Mouse (Mus musculus) heart, adult 9 months (tissue): ENCODE measurements around the gene Tpm4.

Experiments used
- DNase-seq, 2 experiments: peaks; one replicate each; pipeline ENCODE4 v3.0.0; 2022; ENCODE audit warnings: low spot score in 2 of 2

Tpm4 gene

DNA sequence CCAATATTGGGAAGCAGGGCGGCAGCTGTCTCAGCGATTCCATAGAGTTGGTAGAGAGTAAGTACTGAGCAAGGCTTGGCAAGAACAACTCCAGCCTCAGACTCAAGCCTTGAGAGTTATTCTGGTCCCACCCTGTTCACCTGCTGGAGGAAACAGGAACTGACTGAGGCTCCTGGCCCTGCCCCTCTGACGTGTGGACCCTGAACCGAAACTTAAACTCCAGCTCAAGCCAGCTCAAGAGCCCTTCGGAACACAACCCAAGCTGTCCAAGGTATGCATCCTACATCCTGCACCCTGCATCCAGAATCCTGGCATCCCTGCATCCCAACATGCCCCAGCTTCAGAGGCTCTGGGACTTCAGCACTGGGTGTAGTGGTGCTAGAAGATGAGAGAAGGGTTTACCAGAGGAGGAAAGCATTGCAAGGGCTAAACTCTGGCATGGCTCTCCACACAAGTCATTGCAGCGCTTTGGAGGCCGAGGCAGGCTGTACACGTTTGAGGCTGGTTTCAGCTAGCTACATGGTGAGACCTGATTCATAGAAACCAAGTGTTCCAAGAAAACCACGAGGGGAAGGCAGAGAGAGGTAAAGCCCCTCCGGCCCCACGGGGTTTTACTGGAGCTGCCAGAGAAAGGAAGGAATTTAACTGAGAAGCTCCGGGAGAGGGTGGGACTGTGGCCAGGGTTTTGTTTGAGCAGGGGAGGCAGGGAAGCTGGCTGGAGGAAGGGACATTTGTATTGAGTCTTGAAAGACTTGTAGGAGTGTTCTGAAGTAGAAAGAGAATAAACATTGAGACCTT lies 54.8 kb downstream of the Tpm4 start, which contains the start of gene Hsh2d:
Gene Hsh2d, plus strand, starts transcription at position 222 of the 798 bp plus-strand sequence.
- DNase-seq = no peak

DNA sequence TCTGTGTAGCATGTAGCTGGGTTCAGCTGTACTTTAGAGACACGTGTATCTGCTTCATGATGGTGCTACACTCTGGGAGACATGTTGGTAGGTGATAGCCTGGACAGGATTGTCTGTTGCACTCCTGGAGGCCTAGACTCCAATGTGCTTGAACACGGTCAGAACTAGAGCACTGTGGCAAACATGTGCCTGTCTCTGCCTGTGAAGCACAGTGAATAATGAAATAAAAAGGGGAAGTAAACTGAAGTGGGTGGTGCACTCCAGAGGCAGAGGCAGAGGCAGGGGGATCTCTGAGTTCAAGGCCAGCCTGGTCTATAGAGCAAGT lies 55.4 kb downstream of the Tpm4 start:
- no peak for DNase-seq

DNA sequence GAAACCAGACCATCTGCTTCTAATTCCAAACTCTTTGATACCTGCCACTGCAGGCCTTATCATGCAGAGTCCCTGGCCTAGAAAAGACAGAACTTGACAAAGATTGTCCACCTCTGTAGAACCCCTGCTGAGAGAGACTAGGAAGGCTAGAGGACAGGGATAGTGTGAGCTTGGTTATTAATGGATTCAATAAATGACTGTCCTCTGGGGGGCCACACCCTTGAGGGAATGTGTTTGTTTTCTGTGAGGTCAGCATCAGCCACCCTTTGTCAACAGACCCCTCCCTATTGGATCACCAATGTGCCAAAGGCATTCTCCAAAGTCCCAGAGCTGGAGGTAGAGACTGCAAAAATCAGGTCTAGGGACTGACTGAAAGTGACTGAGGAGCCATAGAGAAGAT lies 57.3 kb downstream of the Tpm4 start:
- no peak for DNase-seq

DNA sequence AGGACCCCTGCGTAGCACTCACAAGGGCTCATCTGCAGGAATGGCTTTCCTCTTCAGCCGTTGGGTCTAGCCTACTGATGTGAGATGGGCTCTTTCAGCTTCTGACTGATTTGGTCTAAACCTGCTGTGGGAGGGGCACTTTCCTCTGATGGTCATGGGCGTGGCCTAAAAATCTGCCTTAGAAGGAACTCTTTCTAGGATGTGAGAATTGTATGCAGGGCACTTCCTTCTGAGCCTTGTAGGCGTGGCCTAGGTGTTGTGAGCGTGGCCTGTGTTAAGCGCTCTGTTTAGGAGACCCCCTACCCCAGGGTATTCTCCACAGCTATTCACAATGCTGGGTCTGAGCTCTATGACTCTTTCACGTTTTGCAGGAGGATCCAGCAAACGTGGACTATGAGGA lies 63.2 kb downstream of the Tpm4 start:
- no peak for DNase-seq
